Mouse (Mus musculus) natural killer cell, adult 2 months (primary cell): ENCODE data around the gene Rprml.

ENCODE experiments used
- DNase-seq, 2 experiments: peaks; one replicate each; pipeline ENCODE4 v3.0.0; 2022; ENCODE audit warnings: low spot score in 2 of 2

The Rprml gene

DNA sequence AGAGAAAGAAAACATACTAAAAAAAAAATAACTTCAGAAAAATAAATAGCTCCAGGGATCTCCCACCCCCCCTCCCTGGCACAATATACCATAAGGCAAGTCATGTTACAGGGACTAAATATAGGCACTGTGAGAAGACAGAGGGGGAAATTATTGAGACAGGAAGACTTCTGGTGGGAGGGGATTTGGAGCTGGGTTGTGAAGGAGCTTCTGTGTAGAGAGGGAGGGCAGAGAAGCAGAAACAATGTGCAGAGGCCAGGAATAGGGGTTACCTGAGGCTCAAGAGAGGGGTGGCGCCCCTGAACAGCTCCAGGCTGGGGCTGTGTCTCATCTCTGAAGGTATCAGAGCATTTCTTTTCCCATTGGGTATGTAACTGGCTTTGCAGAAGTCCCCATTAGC is 16.3 kb downstream of the Rprml start:
- DNase-seq = no peak

- no peak for DNase-seq
These were observed 17.0 kb downstream of the Rprml start for GRCm38 (mm10) chr11:103666181-103666906.

DNA sequence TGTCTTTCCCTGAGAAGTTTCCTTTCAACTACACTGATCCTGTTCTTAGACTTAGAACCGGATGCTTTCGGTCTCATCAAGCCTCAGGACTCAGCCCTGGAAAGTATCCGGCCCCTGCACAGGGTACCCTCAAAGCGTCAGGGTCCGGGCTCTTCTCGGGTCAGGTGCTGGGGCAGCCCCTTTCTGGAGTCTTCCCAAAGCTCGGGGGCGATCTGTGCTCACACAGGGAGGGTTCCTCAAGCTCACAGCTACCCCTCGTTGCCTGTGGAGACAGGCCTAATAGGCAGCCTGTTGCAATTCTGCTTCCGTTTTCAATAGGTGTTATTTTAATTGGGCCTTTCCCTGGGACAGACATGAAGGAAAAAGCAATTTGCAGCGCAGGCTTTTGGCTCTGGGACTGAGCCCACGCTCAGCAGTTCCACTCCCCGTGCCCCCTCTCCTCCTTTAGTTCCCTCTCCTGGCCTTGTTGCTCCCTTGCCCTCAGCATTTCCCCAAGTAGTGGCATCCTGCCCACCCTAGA is 17.6 kb downstream of the Rprml start:
- no peak for DNase-seq

- DNase-seq = peak; percentile 27 to 52
These were observed 26.2 kb downstream of the Rprml start for GRCm38 (mm10) chr11:103675556-103675955.

DNA sequence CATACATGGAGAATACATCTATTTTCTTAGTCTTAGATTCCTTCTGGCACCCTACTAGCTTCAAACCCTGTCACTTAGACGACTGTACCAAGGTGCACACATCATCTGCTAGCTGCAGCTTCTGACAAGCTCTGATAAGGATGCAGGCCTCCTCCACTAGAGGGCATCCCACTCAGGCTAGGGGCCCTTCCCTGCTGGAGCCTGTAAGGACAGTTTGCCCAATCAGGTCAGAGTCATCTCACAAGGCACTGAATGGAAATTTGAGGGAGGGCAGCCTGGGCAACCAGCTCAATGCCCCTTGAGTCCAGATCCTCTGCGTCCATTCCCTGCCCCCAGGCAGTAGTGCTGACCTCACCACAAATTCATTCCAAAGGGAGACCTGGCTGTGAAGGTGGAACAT is 27.7 kb downstream of the Rprml start:
- peak; percentile 15 to 23 for DNase-seq

DNA sequence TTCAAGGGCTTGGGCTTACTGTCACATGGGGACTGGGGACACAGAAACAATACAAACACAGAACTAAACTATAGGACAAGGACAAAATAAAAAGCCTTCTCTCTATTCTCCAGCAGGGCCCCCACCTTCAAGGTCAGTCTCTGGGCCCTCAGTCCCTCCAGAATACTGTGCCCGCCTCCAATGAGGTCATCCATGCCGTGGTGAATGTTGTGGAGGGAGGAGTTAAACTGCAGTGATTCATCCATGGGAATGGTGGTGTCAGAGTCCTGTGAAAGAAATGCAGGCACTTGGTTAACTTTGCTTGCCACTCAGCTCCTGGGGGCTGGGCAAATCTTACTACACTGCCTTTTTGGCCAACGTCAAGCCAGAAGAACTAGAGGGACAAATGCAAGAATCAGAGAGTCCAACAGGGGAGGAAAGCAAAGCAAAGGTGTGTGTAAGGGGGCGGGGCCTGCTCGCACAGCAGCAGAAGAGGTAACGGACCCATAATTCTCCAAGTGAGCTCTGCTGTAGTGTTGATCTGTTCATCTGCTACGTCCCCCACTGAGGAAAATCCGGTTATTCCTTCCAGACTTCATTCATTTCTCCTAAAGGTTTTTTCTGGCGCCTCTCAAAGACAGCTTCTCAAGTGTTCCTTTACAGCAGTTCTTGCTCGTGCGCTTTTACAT is 34.4 kb downstream of the Rprml start:
- no peak for DNase-seq

- DNase-seq = no peak
These were observed 35.9 kb downstream of the Rprml start for GRCm38 (mm10) chr11:103685261-103685736.

DNA sequence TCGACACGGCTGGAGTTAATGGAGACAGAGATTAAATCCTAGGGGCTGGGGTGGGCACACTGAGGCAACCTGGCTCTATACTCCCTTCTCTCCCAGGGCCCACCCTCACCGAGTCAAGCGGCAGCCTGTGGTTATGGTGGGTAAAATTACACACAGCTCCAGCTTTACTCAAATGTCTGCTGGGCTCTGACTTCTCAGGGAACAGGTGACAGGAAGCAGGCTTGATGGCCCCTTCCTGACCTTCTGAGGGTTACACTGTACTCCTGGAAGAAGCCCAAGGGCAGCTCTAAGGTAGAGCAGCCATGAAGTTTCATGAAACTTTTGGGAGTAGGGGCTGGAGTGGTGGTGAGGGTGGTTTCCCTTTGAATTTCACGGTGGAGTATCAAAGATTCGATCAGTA is 37.3 kb downstream of the Rprml start:
- DNase-seq = no peak

DNA sequence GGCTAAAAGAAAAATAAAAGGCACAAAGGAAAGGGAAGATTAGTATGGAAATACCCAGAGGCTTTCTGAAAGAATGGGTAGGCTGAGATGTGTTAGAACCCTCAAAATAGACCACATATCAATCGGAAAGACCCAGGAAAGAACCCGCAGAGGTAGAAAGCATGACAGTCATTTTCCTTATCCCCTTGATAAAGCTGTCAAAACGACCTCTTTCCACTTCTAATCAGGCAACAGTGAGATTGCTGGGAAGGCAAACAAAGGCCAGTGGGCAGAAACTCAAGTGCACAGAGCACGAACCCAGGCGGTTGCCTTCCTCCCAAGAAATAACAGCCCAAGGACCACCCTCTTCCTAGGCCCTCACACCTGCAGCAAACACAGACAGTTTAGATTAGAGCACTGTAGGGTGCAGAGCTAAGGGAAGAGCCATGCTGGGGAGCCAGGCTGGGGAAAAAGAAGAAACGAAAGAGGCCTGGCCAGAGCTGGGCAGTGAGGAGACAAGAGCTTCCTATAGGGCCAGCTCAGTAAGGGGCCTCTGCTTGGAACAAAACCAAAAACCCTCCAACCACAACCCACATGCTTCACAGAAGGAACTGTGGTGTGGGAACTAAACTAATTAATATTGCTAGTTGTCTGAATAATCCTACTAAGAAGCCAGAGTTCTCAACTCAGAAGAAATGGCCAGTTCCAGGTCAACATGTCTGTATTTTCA is 39.1 kb downstream of the Rprml start:
- DNase-seq = no peak

DNA sequence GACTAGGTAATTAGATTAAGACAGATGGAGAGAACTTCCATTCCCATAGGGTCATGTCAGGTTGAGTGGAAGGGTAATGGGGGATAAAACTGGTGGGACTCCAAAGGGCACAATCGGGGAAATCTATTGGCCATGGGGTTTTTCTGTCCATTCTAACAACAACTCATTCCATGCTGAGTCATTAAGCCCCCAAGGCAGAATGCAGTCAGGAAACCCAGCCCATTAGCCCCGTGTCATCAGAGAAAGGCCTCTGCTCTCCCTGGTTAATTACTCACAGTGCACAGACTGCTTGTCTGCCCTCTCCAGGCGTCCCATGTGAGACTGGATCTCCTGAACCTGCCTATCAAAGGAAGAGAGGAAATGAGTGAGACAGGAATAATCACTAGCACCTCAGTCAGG is 39.6 kb downstream of the Rprml start:
- no peak for DNase-seq

- DNase-seq = no peak
These were observed 41.7 kb downstream of the Rprml start for GRCm38 (mm10) chr11:103691036-103691435.

DNA sequence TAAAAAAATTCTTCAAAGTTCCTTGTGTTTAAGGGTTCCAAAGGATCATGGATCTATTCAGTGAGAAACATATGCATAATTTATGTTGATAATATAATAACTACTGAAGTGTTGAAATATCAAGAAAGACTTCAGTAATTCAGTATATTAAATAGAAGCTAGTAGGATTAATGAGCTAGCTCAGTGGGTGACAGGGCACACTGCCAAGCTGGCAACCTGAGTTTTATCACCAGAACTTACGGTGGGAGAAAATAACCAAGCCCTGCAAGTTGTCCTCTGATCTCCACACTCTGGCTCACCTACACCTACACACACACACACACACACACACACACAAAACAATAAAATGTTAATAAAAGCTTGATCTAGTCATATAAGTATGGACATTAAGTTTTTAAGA is 43.9 kb downstream of the Rprml start:
- DNase-seq = no peak

GRCm38 (mm10) chr11:103696851-103697564 is 47.6 kb downstream of the Rprml start:
- no peak for DNase-seq

GRCm38 (mm10) chr11:103697565-103698176 is 48.3 kb downstream of the Rprml start, which contains the start of gene Gosr2:
Gosr2 (minus strand) TSS chr11:103697898.
- peak; percentile 94 for DNase-seq

DNA sequence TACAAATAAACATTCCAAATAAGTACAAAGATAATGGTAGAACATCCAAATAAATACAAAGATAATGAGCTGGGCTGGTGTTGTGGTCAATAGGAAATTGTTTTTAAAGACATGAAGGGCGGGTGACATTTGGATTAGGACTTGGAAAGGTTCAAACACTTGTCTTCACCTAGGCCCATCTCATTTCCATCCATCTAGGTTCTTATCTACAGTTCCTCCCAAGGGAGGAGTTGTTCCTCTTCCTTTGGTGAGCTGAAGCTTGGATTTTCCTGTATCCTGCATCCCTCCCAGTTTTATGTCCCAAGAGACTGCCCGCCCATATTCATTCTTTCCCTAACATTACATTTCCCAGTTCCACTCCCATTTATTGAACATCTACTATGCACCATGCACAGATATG is 48.9 kb downstream of the Rprml start:
- no peak for DNase-seq
